Mouse (Mus musculus): ENCODE results near the gene Ssr2.
A peak's percentile ranks its signal among the peaks of the same experiment; 100 is the strongest.

Ssr2 gene

DNA sequence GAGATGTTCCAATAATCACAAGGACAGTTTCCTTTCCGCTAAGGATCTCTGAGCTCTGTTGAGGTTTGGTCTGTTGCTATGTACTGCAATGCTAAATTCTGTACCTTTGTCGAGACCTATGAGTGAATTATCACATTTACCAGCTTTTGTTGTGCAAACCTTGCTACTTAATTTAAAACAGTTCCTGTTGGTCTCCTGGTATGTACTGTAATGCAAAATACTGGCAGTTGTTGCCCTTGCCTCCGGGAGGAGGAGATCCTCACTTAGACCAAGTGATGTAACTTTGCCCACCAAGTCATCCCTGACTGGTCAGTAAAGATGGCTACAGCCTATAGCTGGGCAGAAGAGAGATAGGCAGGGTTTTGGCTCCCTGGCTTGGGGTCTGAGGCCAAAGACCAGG, at the start of gene Ssr2:
Gene Ssr2, plus strand, starts transcription at position 337 of the 400 bp plus-strand sequence.
- no peak for DNase-seq (ENCODE audit: low spot score)

- DNase-seq (ENCODE audit: low spot score) = peak; percentile 77
Observed at GRCm38 (mm10) chr3:88526157-88527131, 49.2 kb upstream of the Ssr2 start.

DNA sequence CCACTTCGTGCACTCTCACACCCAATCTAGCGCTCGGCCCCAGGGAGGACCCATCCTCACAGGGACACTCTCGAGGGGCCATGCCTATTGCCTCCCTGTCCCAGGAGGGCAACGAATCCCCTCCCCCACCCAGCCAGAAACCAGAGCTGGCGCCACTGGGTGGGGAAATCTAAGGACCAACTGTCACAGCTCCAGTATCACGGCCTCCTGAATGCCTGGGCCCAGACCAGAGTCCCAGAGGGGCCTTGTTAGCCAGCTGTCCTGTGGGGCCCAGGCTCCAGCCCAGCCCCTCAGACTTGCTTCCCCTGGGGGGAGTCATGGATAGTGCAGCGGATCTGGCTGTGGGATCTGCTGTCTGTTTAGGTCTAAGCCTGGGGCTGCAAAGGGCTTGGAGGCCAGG, 48.1 kb upstream of the Ssr2 start:
- DNase-seq (ENCODE audit: low spot score) = no peak

DNA sequence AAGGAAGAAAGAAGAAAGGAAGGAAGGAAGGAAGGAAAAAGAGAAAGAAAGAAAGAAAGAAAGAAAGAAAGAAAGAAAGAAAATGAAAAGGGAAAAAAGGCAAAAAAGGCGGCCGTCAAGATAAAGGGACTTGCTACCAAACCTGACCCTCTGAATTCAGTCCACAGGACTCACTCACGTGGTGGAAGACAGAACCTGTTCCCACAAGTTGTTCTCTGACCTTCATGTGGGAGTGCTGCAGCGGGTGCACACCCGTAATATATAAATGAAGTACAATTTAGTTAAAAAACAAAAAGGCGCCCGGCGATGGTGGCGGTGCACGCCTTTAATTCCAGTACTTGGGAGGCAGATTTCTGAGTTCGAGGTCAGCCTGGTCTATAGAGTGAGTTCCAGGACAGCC, 47.0 kb upstream of the Ssr2 start:
- DNase-seq (ENCODE audit: low spot score) = no peak

- no peak for DNase-seq (ENCODE audit: low spot score)
Observed at GRCm38 (mm10) chr3:88529204-88530000, 46.3 kb upstream of the Ssr2 start.

DNA sequence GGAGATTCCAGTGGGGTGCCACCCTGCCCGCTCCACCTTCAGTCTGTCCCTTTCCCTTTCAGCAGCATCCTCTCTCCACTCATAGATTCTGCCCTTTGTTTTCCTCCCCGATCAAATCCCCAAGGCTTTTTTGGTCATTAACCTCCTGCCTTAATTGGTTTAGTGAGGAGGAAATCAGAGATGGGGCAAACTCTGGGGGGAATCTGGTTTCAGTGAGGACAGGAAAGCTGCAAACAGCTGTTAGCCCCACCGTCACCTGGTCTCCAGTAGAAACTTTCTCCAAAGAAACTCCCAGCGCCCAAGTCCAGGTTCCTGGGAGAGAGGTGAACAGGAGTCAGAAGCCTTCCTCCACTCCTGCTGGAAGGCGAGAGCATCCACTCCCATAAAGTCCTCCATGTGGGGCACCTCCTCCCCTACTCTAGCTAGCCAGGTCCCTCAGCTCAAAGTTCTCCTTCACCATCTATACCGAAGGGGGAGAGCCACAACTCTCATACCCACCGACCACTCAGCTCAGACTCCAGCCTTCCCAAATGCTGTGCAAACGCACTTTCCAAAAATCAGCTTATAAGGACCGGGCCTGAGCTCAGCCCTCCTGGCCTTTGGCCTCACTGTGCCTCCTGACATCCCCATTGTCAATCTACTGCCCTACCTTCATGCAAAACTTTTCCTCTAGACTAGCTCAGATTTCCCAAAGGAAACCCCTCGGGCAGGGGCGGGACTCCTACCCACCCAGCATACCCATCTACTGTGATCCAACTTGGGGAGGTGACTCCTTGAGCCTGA, 45.4 kb upstream of the Ssr2 start:
- no peak for DNase-seq (ENCODE audit: low spot score)

GRCm38 (mm10) chr3:88531348-88532298, 44.1 kb upstream of the Ssr2 start:
- DNase-seq (ENCODE audit: low spot score) = peak; percentile 71

DNA sequence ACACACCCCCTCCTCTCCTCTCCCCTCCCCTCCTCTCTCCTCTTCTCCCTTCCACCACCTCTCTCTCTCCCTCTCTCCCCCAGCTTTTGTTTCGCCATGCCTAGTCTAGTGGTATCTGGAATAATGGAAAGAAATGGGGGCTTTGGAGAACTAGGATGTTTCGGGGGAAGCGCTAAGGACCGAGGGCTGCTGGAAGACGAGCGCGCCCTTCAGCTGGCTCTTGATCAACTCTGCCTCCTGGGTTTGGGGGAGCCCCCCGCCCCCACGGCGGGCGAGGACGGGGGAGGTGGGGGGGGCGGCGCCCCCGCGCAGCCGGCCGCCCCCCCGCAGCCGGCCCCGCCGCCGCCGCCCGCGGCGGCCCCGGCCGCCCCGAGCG, 43.4 kb upstream of the Ssr2 start, which contains the start of gene Mex3a:
Gene Mex3a, plus strand, starts transcription at position 97 of the 376 bp plus-strand sequence.
- no peak for DNase-seq (ENCODE audit: low spot score)

- DNase-seq (ENCODE audit: low spot score) = no peak
Observed at GRCm38 (mm10) chr3:88532689-88533511, 42.8 kb upstream of the Ssr2 start.

GRCm38 (mm10) chr3:88533706-88534105, 42.0 kb upstream of the Ssr2 start:
- no peak for DNase-seq (ENCODE audit: low spot score)

- no peak for DNase-seq (ENCODE audit: low spot score)
Observed at GRCm38 (mm10) chr3:88535005-88535404, 40.7 kb upstream of the Ssr2 start.

DNA sequence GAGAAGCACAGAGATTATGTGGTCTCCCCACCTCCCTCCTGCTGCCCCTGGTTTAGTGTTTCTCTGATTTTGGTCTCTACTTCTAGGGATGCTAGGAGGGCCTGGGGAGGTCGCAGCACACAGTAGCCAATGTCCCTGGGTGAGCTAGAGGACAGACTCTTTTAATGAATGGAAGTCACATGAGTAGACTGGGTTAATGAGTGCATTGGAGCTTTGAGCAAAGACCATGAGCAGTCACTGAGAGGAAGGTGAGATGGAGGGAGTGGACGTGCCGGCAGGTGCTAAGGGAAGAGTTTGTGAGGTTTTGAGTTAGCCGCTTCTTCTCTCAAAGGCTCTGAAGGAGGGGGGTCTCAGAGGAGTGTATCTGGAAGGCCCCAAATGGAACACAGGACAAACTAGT, 40.1 kb upstream of the Ssr2 start:
- DNase-seq (ENCODE audit: low spot score) = no peak

GRCm38 (mm10) chr3:88536103-88536930, 39.4 kb upstream of the Ssr2 start:
- no peak for DNase-seq (ENCODE audit: low spot score)

- DNase-seq (ENCODE audit: low spot score) = no peak
Observed at GRCm38 (mm10) chr3:88537146-88537545, 38.5 kb upstream of the Ssr2 start.

- no peak for DNase-seq (ENCODE audit: low spot score)
Observed at GRCm38 (mm10) chr3:88538271-88539145, 37.2 kb upstream of the Ssr2 start.

DNA sequence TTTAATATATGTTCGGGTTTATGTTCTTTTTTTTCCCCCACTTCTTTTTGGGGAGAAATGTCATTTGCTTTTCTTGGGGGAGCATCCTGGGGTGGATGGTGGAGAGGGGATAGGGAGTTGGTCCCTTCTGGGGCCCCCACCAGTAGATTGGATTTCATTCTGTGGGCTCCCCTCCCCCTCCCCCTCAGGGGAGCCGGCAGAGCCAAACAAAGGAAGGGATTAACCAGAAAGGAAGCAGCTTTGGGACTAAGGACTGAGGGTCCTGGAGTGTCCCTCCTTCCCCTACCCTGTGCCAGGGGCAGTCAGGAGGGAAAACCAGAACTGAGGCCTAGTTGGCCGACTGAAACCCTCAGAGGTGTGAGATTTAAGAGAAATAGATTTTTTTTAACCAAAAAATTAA, 36.3 kb upstream of the Ssr2 start:
- no peak for DNase-seq (ENCODE audit: low spot score)

GRCm38 (mm10) chr3:88540085-88540484, 35.6 kb upstream of the Ssr2 start:
- no peak for DNase-seq (ENCODE audit: low spot score)
